Mouse (Mus musculus): Measurements from ENCODE around the gene Tbx21.

Tbx21 gene

DNA sequence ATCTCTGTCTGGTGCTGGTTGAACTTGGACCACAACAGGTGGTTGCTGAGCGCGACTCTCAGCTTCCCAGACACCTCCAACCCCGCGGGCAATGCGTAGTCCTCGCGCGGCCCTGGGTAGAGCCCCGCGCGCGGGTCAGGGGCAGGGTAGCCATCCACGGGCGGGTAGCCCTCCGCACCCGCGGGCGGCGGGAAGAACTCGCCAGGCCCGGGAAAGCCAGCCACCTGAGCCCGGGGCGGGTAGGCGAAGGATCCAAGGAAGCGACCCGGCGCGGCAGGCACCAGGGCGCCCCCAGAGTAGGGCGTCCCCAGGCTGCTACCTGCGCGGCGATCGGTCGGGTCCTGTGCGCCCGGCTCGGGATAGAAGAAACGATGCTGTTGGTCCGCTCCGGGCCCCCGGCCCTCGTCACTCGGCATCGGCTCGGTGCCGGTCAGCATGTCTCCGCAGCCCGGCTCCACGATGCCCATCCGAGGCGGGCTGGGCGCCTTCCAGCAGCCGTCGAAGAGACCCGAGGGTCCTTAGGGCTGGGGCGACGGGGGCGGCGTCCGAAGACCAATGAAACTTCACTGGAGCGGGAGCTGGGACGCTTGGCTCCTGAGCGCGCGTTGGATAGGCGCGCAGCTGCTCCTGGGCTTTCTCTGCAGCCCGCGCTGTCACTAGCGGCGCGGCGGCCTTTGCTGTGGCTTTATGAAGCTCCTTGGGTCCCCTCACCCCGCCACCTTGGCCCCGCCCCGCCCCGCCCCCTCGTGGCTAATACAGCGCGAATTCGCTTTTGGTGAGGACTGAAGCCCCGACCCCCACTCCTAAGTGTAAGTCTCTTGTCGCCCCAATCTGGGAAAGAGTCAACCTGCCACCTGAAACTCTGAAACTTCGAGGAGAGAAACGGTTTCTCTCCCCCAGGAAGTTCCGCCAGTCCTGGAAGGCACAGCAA, at the start of gene Tbx21:
Gene Tbx21, minus strand, starts transcription at position 661 of the 931 bp plus-strand sequence.
- DNase-seq (ENCODE audit: low spot score) = no peak

- DNase-seq (ENCODE audit: low spot score) = no peak
These were observed 45.2 kb upstream of the Tbx21 start for GRCm38 (mm10) chr11:97160341-97160740.

GRCm38 (mm10) chr11:97156999-97157398, 41.9 kb upstream of the Tbx21 start:
- no peak for DNase-seq (ENCODE audit: low spot score)

GRCm38 (mm10) chr11:97152662-97153287, 37.6 kb upstream of the Tbx21 start:
- no peak for DNase-seq (ENCODE audit: low spot score)

GRCm38 (mm10) chr11:97152023-97152426, 36.9 kb upstream of the Tbx21 start:
- no peak for DNase-seq (ENCODE audit: low spot score)

- no peak for DNase-seq (ENCODE audit: low spot score)
These were observed 36.2 kb upstream of the Tbx21 start, which contains the start of gene Tbkbp1 for GRCm38 (mm10) chr11:97151343-97151801. Gene Tbkbp1, minus strand, starts transcription at chr11:97151495.

DNA sequence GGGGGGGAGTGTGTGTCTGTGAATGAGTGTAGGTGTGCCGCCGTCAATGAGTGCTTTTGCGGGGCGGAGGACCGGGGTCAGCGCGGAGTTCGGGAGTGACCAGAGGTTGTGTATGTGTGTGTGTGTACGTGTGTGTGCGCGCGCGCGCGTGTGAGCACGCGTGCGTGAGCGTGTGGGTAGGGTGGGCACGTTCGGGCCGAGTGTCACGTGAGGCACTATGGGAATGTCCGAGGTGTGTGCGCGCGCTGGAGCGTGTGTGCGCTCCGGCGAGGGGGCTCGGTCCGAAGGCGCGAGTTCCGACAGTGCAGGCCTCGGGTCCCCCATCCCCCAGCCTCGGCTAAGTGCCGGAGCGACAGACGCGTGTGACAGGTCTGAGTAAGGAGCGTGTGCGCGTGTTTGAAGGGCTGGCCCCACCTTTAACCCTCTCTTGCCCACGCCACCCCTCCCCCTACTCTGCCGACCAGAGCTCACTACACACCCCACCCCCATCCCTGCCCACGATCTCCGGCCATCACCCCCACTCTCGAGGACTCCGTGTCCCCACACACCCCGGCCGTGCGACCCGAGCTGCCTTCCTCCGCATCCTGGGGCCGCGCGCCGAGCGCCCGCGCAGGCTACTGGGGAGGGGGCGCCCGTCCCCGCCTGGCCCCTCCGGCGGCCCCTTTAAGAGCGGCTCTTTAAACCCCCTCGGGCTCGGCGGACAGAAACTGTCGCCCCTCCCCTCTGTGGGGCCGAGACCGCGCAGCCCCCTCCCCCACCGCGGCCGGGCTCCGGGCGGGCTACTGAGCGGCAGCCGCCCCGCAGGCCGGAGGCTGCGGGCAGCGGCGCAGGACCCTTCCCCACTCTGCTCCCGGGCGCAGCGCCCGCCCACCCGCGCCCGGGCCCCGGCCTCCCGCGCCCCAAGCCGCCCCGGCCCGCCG, 35.5 kb upstream of the Tbx21 start:
- DNase-seq (ENCODE audit: low spot score) = no peak

DNA sequence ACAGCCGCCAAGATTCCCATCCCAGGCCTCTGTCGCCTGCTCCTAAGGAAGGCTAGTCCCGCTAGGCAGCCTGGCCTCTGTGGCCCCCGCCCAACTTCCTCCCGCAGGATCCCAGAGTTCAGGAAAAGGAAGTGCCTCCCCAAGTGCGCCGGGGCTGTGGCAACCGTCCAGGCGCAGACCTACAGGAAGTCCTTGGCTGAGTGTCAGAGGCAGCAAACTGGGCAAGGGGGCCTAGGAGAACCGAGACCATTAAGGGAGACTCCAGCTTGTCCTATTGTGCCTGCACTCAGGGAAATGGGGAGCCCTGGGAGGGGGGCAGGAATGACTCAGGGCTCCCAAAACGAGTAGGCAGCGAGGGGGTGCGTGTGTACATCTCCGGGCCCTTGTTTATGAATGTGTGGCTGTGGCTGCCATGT, 34.9 kb upstream of the Tbx21 start:
- peak; percentile 47 for DNase-seq (ENCODE audit: low spot score)

DNA sequence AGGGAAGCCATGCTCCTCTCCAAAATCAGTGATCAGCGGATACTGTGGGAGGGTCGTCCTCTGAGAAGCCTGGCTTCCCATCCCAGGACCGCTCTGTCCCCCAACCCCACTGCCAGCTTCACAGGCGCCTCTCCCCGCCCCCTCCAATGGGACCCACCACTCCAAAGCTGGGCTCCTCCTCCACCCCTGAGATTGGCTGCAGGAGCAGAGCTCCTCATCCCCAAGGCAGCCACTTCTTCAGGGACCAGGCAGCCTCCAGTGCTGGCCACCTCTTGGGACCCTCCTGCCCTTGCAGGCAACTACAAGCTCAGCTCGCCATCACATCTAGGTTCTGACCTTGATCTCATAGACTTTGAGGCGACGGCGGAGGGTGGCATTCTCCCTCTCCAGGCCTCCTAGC, 33.9 kb upstream of the Tbx21 start:
- no peak for DNase-seq (ENCODE audit: low spot score)

GRCm38 (mm10) chr11:97148591-97148990, 33.5 kb upstream of the Tbx21 start:
- DNase-seq (ENCODE audit: low spot score) = no peak

DNA sequence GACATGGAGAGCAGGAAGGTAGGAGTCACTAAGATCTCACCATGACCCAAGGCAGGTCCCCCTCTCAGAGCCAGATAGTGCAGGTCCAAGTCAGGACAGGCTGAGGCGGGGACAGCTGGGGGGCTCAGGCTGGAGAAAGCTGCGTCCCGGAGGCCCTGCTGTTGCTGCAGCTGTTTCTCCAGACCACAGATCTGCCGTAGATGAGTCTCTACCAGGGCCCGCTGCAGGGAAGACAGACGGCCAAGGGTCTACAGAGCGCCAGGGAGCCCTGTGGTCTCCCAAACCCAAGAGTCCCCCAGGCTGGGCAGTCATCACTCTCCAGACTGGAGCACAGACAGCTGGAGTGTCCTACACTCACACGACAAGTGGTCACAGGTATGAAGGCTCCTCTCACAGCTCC, 32.2 kb upstream of the Tbx21 start:
- DNase-seq (ENCODE audit: low spot score) = no peak

DNA sequence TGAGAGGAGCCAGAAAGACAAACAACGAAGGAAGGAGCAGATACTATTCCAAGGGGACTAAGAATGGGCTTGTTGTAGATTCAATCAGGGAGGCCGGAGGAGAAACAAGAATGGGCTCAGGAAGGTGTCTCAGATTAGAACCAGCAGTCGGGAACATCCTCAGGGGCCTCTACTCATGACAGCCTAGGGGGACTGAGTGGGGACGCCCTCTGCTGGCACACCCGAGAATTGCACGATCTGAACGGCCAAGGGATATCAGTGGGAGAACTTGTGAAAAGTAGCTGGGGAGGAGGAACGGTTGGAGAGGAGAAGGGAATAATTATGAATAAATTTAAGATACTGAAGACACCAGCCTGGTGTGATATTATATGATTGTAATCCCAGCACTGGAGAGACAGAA, 31.6 kb upstream of the Tbx21 start:
- no peak for DNase-seq (ENCODE audit: low spot score)

GRCm38 (mm10) chr11:97145951-97146350, 30.8 kb upstream of the Tbx21 start:
- DNase-seq (ENCODE audit: low spot score) = no peak

- DNase-seq (ENCODE audit: low spot score) = no peak
These were observed 30.2 kb upstream of the Tbx21 start for GRCm38 (mm10) chr11:97145320-97145719.

DNA sequence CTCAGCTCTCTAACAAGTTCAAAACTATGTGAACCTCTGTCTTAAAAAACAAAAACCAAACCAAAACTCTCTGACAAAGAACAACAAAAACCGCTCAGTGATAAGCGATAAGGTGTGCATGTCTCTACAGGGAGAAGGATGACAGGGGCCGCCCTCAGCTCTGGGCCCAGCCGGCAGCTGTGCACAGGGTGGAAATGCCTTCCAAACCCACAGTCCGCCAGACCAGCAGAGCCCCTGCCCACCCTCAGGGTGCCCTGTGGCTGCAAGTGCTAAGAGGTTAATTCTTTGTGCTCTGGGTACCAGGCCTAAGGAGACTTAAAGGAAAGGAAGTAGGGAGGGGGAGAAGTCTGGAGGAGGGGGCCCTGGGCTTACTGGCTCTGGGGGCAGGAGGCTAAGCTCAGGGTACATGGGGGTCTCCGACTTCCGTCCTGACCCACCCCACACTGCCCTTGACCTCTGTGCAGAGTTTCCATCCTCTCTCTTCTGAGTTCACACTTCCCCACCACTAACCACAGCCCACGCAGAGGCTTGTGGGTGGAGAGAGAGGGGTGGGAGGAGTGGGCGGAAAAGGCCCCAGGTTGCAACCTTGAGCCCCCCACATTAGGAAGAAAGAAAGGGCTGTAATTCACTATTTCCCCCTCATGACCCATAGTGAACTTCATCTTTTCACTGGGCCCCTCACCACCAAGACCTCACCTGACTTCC, 28.2 kb upstream of the Tbx21 start:
- no peak for DNase-seq (ENCODE audit: low spot score)

DNA sequence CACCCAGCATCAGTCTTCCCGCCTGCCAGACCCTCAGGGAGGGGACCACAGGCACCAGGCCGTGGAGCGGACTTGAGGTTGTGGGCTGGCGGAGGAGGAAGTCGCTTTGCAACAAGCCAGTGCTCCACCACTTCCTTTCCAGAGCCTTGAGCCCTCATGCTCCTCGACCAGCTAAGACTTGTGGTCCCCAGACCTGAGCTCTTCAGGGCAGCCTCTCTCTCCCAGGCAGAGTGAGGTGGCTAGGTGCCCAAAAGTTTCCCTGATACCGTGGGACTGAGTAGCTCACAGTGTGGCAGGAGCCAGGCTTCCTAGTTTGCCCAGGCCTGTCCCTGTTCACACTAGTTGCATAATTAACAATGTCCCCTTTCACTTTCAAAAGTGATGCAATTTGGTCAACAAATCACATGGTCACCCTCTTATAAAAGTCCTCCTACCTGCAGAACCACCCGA, 27.1 kb upstream of the Tbx21 start:
- DNase-seq (ENCODE audit: low spot score) = no peak

- no peak for DNase-seq (ENCODE audit: low spot score)
These were observed 25.7 kb upstream of the Tbx21 start for GRCm38 (mm10) chr11:97140811-97141210.

- DNase-seq (ENCODE audit: low spot score) = no peak
These were observed 24.1 kb upstream of the Tbx21 start for GRCm38 (mm10) chr11:97139256-97139655.

GRCm38 (mm10) chr11:97138554-97139226, 23.6 kb upstream of the Tbx21 start:
- DNase-seq (ENCODE audit: low spot score) = peak; percentile 32

DNA sequence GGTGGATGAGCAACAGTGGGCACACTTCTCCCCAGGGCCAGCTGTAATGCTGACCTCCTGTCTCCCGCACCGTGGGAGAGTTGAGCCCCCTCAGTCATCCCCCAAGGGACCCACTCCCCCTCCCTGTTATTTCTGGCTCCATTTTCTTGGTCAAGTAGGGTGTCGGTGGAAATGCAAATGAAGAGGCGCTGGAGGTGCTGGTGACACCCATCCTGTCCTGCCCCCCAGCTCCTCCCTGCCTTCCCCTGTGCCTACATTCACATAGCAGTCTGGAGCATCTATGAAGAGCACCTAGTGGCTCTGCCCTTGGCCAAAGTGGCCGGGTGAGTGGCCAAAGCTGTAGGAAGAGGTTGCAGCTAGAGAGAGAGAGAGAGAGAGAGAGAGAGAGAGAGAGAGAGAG, 18.1 kb upstream of the Tbx21 start:
- DNase-seq (ENCODE audit: low spot score) = no peak

DNA sequence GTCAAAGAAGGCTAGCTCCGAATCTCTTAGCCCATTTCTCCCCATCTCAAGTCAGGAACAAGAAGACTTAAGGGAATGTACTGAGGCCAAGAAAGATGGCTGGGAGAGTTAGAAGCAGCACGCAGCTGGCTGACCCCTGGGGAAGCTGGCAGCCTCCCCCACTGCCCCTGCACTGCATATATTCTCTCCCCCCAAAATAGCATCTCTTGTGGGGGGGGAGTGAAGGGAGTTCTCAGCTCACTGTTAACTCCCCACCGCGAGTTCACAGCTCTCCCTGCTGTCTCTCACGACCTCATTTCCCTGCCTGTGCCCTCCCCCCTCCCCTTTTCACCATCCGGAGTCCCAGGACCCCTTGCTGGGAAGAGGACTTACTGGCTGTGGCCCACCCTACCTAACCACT, 17.1 kb upstream of the Tbx21 start:
- DNase-seq (ENCODE audit: low spot score) = no peak
